In genomic region chr19:57239176-57239784, GRCm38 (mm10) we compare ENCODE assay signal across 9 mouse cellular contexts.
DNase-seq lines count a peak whose midpoint lies in the region; ATAC-seq lines count a peak whose summit lies in the region.
"Had no signal": no experiment of that assay in that cellular context is flagged by ENCODE, and none has a peak within 500 bp of the region (broad histone marks: within the 10 kb centered on the region; RNA-seq: fewer than 3 reads in every experiment).

No protein-coding gene starts in this region.

- H3K4me2 ChIP-seq in forebrain, embryonic 14.5 days (ENCODE audit: low read length) = no peak overlapping the region
- H3K4me2 ChIP-seq: neural tube, embryonic 12.5 days had no signal

- H3K9ac ChIP-seq in forebrain, embryonic 14.5 days (ENCODE audit: low read length) = no peak overlapping the region
- H3K9ac ChIP-seq: neural tube, embryonic 12.5 days had no signal

- no peaks in the 10 kb centered on the region for H3K9me3 ChIP-seq in forebrain, embryonic 14.5 days (replicated peaks; ENCODE audit: control insufficient read depth, low read length)
- H3K9me3 ChIP-seq in forebrain, embryonic 10.5 days = no peaks in the 10 kb centered on the region
- H3K9me3 ChIP-seq: neural tube, embryonic 12.5 days had no signal

- H3K27ac ChIP-seq in forebrain, embryonic 14.5 days (ENCODE audit: low read depth, low read length) = no peak overlapping the region
- H3K27ac ChIP-seq in forebrain, embryonic 10.5 days = no peak overlapping the region
- H3K27ac ChIP-seq: neural tube, embryonic 12.5 days had no signal

- no peak for ATAC-seq in forebrain, embryonic 14.5 days

- H3K4me3 ChIP-seq in forebrain, embryonic 14.5 days (ENCODE audit: low read depth, low read length) = no peak overlapping the region
- H3K4me3 ChIP-seq in forebrain, embryonic 10.5 days = no peak overlapping the region
- H3K4me3 ChIP-seq: neural tube, embryonic 12.5 days had no signal

- no peaks in the 10 kb centered on the region for H3K36me3 ChIP-seq in forebrain, embryonic 14.5 days (ENCODE audit: control insufficient read depth, insufficient read depth, low read length)
- no peaks in the 10 kb centered on the region for H3K36me3 ChIP-seq in forebrain, embryonic 10.5 days (replicated peaks)
- H3K36me3 ChIP-seq: neural tube, embryonic 12.5 days had no signal

- H3K4me1 ChIP-seq in forebrain, embryonic 14.5 days (ENCODE audit: control insufficient read depth, insufficient read depth, low read length) = peaks cover 11% of the 10 kb centered on the region
- H3K4me1 ChIP-seq in forebrain, embryonic 10.5 days = no peaks in the 10 kb centered on the region

- no peaks in the 10 kb centered on the region for H3K27me3 ChIP-seq in forebrain, embryonic 14.5 days (replicated peaks; ENCODE audit: control insufficient read depth, insufficient read depth, low read length)
- H3K27me3 ChIP-seq in forebrain, embryonic 10.5 days (ENCODE audit: poor library complexity, severe bottlenecking) = no peaks in the 10 kb centered on the region
- H3K27me3 ChIP-seq: neural tube, embryonic 12.5 days had no signal

- WGBS in forebrain, embryonic 14.5 days = 80% methylated on average over 11 of the region's 11 CpGs
- WGBS in forebrain, embryonic 10.5 days = 89% methylated on average over 11 of the region's 11 CpGs

- DNase-seq in forebrain, embryonic 14.5 days (ENCODE audit: low spot score) = peak; percentile 47
- DNase-seq in forebrain, embryonic 10.5 days (ENCODE audit: extremely low spot score, low spot score) = no peak
- peak; percentile 90 for DNase-seq in cerebellum, adult 11-12 months
- DNase-seq in gastrocnemius, postnatal 25 days = peak; percentile 56
- DNase-seq in kidney, postnatal 25 days = peak; percentile 88 to 91
- peak; percentile 77 for DNase-seq in lung, postnatal 10 days
- DNase-seq in thymus, postnatal 14 days = no peak
- DNase-seq in spleen, adult 12 weeks (ENCODE audit: low spot score) = no peak

Comparison
In these comparisons a context has a peak if more than half of its experiments do, and no peak if none do; other contexts are left out.
1. DNase-seq: peak in forebrain, embryonic 14.5 days (single experiment), cerebellum, adult 11-12 months (single experiment), gastrocnemius, postnatal 25 days (single experiment), kidney, postnatal 25 days (2 of 2) and lung, postnatal 10 days (single experiment); none in forebrain, embryonic 10.5 days (single experiment), thymus, postnatal 14 days (single experiment) and spleen, adult 12 weeks (single experiment).